Mouse (Mus musculus): ENCODE results near the gene Ptprn.
A peak's percentile ranks its signal among the peaks of the same experiment; 100 is the strongest.

Gene Ptprn

DNA sequence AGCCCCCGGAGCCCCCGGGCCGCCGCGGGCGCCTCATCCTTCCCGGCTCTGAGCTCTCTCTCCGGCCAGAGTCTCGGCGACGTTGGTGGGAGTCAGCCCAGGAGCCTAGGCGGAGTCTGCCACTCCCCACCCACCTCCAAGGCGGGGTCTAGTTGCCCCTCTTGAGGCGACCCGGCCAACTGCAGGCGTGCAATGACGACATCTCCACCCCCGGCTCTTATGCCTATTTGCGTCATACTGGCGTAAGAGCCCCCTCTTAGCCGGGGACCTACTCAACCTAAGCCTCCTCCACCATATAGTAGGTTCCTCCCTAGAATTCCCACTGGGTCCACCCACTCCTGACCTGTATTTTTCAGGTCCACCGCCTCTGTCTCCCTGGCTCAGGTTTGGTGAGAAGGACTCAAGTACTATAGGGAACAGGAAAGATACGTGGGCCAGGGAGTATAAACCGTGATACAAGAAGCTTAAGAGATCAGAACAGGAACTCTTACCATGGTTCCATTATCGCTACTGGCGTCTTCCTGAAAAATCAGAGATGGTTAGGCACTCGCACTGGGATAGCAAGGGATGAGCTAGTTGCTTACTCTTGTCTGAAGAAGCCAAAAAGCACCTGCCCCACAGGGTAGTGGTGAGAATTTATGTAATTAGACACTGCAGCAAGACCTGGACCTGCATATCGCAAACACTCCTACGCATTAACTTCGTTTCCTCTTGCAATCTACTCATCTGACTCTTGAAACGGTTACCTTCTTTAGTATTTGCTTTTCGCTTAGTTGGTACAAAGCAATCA lies at the start of gene Ptprn:
Gene Ptprn (minus strand): TSS at position 412 of the 790 bp plus-strand sequence.
- DNase-seq (ENCODE audit: low read depth), result no peak

DNA sequence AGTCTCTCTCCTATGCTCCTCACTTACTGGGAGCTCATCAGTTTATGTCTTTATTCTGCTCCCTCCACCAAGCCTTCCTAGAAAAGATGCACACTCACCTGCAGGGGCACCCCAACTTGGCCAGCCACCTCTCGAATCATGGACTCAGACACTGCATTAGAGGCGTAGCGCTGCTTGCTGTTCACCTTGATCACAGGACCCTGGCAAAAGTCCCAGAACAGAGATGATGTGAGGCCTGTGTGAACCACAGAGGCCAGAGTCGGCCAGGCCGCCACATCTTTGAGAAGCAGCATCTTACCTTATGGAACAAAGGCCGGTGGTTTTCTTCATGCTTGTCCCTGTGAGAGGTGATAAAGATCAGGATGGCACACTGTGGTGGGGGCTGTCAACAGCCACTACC lies 47.4 kb upstream of the Ptprn start:
- no peak for DNase-seq (ENCODE audit: low read depth)

GRCm38 (mm10) chr1:75304662-75305061 lies 40.4 kb upstream of the Ptprn start:
- DNase-seq (ENCODE audit: low read depth), result no peak

DNA sequence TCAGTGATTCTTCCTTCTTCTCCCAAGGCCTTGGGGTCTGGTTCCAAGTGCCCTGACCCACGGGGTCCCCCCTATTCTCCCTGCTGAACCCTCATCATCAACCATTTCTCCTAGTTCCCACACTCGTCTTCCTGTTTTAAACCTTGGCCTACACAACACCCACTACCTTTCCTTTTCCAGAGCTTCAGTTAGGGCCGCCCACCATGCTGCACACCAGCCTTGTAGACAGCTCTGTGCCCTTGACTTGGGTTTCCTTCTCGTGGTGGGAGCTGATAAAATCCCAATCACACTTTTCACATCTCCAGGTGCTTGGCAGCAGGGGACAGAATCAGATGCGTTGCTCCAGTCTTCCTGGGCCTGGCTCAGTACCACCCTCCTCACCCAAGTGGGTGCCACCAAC lies 30.0 kb upstream of the Ptprn start:
- no peak for DNase-seq (ENCODE audit: low read depth)

DNA sequence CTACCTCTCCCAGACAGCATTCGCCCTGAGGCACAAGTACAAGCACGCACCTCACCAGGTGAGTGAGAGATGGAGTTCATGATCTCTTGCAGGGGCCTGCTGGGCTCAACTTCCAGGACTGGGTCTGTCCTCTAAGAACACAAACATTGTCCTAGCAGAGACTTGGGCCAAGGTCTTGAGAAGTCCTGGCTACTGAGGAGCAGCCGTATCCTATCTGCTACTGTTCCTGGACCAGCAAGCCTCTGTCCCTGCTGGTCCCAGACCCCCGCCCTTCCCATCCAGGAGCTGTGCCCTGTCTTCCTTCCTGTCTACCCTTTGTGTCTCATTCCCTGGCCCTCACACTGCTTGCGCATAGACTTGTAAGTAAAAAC lies 29.0 kb upstream of the Ptprn start:
- DNase-seq (ENCODE audit: low read depth), result no peak

DNA sequence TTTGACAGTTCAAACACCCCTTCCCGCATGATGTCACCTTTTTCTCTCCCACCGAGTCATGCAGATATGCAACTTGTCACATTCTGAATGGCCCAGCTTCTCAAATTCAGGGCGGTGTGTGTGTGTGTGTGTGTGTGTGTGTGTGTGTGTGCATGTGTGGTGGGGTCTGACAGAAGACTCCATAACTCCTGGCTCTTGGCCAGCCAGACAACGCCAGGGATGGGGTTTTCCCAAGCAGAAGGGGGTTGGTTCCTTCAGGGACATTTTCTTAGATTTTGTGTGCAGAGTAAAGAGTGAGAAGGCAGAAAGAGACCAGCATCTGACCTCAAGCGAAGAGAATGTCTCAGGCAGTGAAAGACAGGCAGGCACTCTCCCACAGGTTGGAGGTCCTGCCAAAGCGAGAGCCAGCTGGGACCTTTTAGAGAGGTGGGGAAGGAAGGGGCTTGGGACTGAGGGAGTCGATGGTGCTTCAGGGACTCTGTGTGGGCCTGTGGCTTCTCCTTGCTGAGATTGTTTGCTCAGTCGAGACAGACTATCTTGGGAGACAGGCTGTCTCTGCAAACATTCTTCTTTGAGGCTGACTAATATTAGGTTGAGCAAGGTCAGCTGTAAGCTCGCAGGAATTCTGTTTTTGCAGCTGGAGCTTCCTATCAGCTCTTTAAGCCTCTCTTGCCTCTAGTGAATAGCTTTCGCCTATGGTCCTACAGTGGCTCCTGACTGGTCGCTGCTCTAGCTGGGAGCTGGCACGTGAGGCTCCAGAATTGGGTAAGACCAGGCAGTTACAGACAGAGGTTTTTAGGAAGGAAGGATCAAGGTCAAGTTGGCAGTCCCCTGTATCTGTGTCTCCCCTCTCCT lies 28.4 kb upstream of the Ptprn start:
- DNase-seq (ENCODE audit: low read depth), result no peak

DNA sequence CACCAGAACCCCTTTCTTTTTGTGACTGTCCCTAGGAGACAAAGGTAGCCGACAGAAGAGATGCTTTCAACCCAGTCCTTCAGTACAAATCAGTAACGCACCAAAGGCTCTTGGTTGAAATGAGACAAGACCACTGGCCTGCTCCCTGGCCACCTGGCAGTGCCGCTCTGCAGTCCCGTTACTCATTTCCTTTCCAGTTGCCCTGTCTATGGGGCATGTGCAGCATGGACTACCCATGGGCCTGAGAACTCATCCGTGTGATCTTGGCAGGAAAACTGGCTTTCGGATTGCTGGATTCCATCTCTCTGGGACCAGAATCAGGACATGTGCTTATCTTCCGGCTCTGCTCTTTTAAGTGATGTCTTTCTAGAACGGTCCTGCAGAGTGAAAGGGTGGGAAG lies 27.0 kb upstream of the Ptprn start:
- DNase-seq (ENCODE audit: low read depth), result no peak

- peak; percentile 18 for DNase-seq (ENCODE audit: low read depth)
These were observed 26.3 kb upstream of the Ptprn start for GRCm38 (mm10) chr1:75290582-75290981.

DNA sequence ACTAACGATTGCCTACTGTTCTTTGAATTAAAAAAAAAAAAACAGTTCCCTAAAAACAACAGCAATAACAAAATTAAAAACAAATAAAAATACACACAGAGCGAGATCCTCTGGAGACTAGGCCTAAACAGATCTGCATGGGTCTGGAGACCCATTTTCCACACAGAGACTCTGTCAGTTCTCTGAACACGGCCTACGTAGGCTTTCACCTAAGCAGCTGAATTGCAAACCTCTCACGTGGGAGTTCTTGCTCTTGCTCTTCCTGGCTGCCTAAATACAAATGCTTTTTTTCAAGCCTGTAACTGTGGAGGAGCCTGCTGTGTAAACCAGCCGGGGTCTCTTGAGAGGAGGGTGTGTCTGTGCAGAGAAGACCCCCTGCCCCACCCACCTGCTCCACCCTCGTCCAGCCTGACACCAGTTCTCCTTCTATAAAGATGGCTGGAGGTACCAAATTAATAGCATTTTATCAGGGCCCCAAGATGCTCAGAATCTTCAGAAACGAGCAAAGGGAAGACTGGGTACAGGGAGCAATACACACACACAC lies 25.7 kb upstream of the Ptprn start:
- DNase-seq (ENCODE audit: low read depth), result no peak

- no peak for DNase-seq (ENCODE audit: low read depth)
These were observed 25.1 kb upstream of the Ptprn start for GRCm38 (mm10) chr1:75289376-75289775.

DNA sequence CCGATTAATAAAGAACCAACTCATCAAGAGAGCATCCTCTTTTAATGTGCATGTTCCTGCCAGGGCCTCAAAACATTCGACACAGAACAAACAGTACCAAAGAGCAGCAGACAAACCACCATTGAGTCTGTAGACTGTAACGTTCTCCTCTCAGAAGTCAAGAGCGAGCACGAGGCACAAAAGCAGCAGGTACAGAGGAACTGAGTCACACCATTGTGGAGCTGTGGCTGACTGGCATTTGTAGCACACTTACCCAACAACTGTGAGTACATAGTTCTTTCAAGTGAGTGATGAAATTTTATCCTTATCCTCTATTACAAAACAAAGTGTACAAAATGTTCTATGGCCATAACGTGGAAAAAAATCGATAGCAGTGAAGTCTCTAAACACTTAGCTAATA lies 20.6 kb upstream of the Ptprn start:
- no peak for DNase-seq (ENCODE audit: low read depth)

- DNase-seq (ENCODE audit: low read depth), result no peak
These were observed 18.7 kb upstream of the Ptprn start for GRCm38 (mm10) chr1:75283017-75283416.

GRCm38 (mm10) chr1:75278228-75278627 lies 13.9 kb upstream of the Ptprn start, which contains the start of gene Resp18:
Gene Resp18, minus strand, starts transcription at chr1:75278415.
- no peak for DNase-seq (ENCODE audit: low read depth)

DNA sequence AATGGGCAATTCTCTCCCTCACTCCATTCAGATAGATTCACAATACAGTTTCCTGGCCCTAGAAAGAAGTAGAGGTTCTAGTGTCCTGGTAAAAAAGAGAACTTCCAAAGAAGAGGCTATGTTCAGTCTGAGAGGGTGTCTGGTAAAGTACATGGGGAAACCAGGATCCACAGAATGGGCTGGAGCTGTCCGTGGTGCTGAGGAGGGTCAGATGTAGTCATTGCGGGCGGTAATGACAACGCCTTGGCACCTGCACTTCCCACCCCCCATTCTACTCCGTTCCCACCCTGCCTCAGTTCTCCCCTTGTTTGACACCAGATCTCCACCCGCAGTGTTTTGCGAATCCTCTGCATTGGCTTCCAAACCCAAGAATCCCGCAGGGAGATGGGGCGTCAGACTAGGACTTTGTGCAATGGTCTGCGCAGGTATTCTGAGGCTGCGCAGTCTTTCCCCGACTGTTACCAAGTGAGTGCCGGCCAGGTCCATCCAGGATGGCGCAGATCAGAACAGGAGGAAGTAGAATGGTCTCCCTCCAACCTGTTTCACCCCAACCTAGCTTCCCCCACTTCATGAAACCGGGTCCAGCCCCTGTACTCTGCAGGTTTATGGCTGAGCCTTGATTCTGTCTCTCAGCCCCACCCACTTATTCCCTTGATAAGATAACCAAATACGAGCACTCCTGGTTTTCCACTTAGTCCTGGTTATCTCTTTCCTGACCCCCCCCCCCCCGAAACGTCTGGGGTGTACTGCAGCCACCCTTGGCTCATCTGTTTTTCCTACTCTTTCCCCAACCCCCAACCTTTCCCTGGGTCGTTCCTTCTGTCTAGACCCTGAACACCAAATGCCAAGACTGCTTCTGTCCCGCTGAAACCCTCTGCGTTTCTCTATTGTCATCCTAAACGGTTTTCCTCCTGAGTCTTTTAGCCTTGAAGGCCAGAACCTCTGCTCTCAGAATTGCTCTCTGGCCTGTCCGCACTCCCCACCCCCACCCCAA lies 13.2 kb upstream of the Ptprn start:
- peak; percentile 60 for DNase-seq (ENCODE audit: low read depth)

DNA sequence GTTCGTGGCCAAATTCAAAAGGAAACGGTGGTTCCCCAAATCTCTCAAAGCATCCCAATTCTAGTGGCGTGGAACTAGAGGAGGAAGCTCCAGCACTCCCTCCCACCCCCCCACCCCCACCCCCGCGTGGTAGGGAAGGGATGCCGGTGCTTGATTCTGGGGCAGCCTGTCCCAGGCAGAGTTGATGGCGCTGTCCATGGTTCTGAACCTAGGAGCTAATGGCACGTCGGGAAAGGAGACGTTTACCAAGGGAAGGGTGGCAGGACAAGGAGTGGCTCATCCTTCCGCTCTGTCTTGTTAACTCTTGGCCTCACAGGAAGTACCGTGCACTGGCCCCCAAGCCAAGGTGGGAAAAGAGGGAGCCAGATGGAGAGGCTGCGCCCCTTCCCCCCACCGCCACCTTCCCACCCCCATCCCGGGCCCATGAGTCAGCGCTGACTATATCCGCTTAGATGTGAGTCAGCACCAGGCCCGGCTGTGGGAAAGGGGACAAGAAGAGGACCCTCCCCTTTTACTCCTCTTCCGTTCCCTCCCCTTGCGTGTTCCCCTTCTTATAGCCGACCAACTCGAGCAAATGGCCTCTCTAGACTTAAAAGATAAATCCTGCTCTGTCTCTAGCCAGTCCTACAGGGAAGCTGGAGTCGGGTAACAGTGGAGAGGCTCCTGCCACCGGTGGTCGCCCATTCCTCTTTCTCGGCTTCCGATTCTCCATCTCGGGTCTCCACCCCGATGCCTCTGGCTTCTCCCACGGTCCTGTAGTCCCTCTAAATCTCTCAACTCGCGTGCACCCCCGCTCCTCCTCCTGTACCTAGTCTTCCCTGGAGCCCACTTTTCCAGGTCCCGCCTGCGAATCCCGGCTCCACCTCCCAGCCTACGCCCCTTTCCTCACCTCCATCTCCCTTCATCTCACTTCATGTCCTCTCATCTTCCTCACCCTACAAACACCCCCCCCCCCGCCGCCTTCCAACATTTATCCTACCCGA lies 1.0 kb downstream of the Ptprn start:
- DNase-seq (ENCODE audit: low read depth), result peak; percentile 74

DNA sequence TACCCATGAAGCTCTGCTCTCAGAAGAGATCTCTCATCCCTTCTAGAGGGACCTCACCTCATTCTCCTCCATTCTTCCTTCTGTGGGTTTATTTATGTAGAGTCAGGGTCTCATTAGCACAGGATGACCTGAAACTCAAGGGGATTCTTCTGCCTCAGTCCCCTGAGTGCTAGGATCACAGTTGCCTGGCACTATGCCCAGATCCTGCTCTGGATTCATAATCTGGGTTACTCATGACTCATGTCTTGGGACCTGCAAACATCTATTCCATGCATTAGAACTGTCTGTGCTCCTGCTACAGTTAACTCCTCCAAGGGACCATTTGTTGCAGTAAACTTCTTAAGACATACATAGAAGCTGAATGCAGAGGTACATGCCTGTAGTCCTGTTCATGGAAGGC lies 3.0 kb downstream of the Ptprn start:
- no peak for DNase-seq (ENCODE audit: low read depth)

DNA sequence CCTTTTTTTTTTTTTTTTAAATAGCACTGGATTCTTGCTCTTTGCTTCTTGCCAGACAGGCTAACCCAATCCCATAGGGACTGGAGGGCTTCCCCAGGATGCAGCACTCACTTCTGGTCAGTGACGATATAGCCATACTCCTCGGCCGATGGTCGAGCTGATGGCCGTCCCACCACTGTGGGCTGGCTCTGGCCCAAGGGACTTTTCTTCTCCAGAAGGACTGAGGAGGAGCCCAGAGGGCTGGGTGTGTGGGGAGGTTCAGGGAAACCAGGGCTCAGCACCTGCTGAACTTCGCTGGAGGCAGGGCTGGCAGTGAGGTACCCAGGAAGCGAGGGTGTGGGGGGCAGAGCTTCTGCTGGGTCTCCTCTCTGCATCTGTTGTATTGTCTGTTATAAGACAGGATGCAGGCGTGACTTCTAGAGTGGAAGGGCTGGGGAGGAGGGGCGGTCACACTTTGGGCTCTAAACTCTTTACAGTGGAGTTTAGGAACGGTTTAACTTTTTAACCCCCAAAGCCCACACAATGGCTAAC lies 8.7 kb downstream of the Ptprn start:
- DNase-seq (ENCODE audit: low read depth), result no peak

DNA sequence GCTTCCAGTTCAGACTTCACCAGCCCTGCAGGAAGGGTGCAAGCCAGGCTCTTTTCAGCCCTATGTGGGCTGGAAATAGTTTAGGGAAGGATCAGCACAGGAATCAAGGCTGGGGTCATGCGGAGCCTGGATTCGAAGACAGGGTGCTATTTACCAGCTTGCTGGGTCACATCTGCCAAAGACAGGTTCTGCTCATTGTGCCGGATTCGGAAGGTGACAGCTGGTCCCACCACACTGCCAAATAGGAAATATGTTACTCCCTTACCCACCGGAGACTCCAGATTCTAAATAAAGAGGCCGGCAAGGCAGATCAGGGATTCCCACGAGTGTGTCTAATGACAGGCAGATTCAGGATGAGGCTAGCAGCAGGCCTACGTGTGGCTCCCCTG lies 9.7 kb downstream of the Ptprn start:
- no peak for DNase-seq (ENCODE audit: low read depth)

- DNase-seq (ENCODE audit: low read depth), result peak; percentile 85
These were observed 10.3 kb downstream of the Ptprn start for GRCm38 (mm10) chr1:75253849-75254624.

All from c-Kit-positive CD71-negative TER-119-negative erythroid progenitor cells, embryonic 14.5 days (primary cell).